Mouse (Mus musculus) liver, embryonic 14.5 days (tissue): ENCODE results near the gene Rsph9. TPM values are rescaled to one million over a fixed set of nuclear protein-coding genes. Genes with fewer than 3 reads are reported as not detected.

Source experiments
- ATAC-seq: fragments of 200-750 bp; cut with Nextera tagmentation; 2 replicates; pipeline ENCODE4 v1.8.0; 2017; ENCODE audit warnings: moderate number of reproducible peaks, mild to moderate bottlenecking, moderate library complexity; ENCODE audit not compliant: insufficient read depth
- DNase-seq, 3 experiments: peaks; one replicate each; pipeline ENCODE4 v3.0.0-alpha.2; 2012 to 2013; ENCODE audit warnings: low read depth in 3 of 3, low spot score in 3 of 3
- H3K27ac ChIP-seq: fragments of 300-500 bp; sonication (generic); 2 replicates; pipeline ENCODE4 v1.5.1; 2014; ENCODE audit warnings: moderate library complexity, mild to moderate bottlenecking, control low read depth, inconsistent platforms
- H3K27me3 ChIP-seq: fragments of 300-500 bp; sonication (generic); 2 replicates; pipeline ENCODE4 v1.6.1; 2014; ENCODE audit warnings: mild to moderate bottlenecking, low read length, moderate library complexity; ENCODE audit not compliant: control insufficient read depth, insufficient read depth
- H3K36me3 ChIP-seq: fragments of 300-500 bp; sonication (generic); replicated peaks from 2 replicates; pipeline ENCODE4 v1.6.1; 2014; ENCODE audit warnings: low read depth; ENCODE audit not compliant: control insufficient read depth, insufficient read depth
- H3K4me1 ChIP-seq, 2 experiments: fragments of 200-500 bp in 1 of 2; fragments of 300-500 bp in 1 of 2; sonication (generic) in 1 of 2; replicated peaks; 2 replicates each; pipeline ENCODE4 v1.6.1; 2012 to 2014; ENCODE audit warnings: antibody characterized with exemption in 1 of 2, inconsistent platforms in 1 of 2, low read length in 1 of 2; ENCODE audit not compliant: control insufficient read depth in 2 of 2, insufficient read depth in 2 of 2
- H3K4me2 ChIP-seq: fragments of 300-500 bp; sonication (generic); 2 replicates; pipeline ENCODE4 v1.6.1; 2014; ENCODE audit warnings: low read depth, mild to moderate bottlenecking, control low read depth, moderate library complexity
- H3K4me3 ChIP-seq, 2 experiments: fragments of 200-500 bp in 1 of 2; fragments of 300-500 bp in 1 of 2; sonication (generic) in 1 of 2; 2 replicates each; pipeline ENCODE4 v1.5.1; 2012 to 2014; ENCODE audit warnings: low read depth in 2 of 2, low read length in 2 of 2, mild to moderate bottlenecking in 2 of 2, control low read depth in 1 of 2, inconsistent platforms in 1 of 2, moderate library complexity in 1 of 2; ENCODE audit not compliant: insufficient read depth in 1 of 2
- H3K9ac ChIP-seq: fragments of 300-500 bp; sonication (generic); replicated peaks from 2 replicates; pipeline ENCODE4 v1.6.1; 2014; ENCODE audit warnings: mild to moderate bottlenecking, control low read depth, moderate library complexity
- H3K9me3 ChIP-seq: fragments of 300-500 bp; sonication (generic); 2 replicates; pipeline ENCODE4 v1.6.1; 2016; ENCODE audit warnings: low read length, mixed read lengths; ENCODE audit not compliant: control insufficient read depth
- CTCF ChIP-seq: IDR thresholded peaks from 2 replicates; pipeline ENCODE4 v1.5.1; 2016; ENCODE audit warnings: antibody characterized with exemption, low read depth, control low read depth
- EP300 ChIP-seq: IDR thresholded peaks from 2 replicates; pipeline ENCODE4 v1.6.1; 2016; ENCODE audit warnings: antibody characterized with exemption, low read depth
- whole genome bisulfite sequencing: fragments of 180-500 bp; shearing (Covaris S2); extraction: QIAGEN DNeasy Blood & Tissue Kit; methylation state at CpG from one replicate; pipeline ENCODE4 v1.1.7; 2014; ENCODE audit not compliant: insufficient replicate concordance; 5-methylcytosine and 5-hydroxymethylcytosine counted together
- polyA plus RNA-seq, 2 experiments: library from polyadenylated mRNA; depleted of rRNA in 1 of 2; stranded (reverse) in 1 of 2; unstranded in 1 of 2; fragments of >200 nt; fragmentation: Nextera tagmentation in 1 of 2; extraction: Ambion mirVana in 1 of 2; gene quantifications; 2 replicates each; pipeline versions ENCODE4 v1.2.1 to v1.2.3; 2012 to 2014

The Rsph9 gene
- polyA plus RNA-seq, 2 experiments: 0.63 to 0.71 TPM

DNA sequence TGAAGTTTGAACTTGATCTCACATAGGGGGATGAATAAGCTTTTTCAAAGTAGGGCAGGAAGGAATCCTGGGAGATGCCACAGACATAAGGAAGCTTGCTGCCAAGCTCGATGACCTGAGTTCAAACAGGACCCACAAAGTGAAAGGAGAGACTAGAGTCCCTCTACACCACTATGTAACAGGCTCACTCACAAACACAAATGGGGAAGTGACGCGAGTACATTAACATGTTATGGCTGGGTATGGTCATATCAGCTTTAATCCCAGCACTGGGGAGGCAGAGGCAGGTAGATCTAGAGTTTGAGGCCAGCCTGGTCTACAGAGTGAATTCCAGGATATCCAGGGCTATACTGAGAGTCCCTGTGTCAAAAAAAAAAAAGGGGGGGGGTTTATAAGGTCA is 10.3 kb upstream of the Rsph9 start:
- Histone ChIP-seq H3K4me1 (peaks cover 33 to 45% of the 10 kb centered on the region in 2 experiments), H3K4me3 (no peak overlapping the region), H3K36me3 (peaks cover 11% of the 10 kb centered on the region), H3K4me2 (no peak overlapping the region), H3K27ac (peak overlapping the region; percentile 8; the same call in 1 of the 2 replicates), H3K27me3 (no peaks in the 10 kb centered on the region), H3K9me3 (no peaks in the 10 kb centered on the region), H3K9ac (no peak overlapping the region)
- DNase-seq (no peak), ATAC-seq (no peak)
- 77% methylated on average over 3 of the region's 3 CpGs for WGBS
- TF ChIP-seq CTCF (no peak), EP300 (no peak)

DNA sequence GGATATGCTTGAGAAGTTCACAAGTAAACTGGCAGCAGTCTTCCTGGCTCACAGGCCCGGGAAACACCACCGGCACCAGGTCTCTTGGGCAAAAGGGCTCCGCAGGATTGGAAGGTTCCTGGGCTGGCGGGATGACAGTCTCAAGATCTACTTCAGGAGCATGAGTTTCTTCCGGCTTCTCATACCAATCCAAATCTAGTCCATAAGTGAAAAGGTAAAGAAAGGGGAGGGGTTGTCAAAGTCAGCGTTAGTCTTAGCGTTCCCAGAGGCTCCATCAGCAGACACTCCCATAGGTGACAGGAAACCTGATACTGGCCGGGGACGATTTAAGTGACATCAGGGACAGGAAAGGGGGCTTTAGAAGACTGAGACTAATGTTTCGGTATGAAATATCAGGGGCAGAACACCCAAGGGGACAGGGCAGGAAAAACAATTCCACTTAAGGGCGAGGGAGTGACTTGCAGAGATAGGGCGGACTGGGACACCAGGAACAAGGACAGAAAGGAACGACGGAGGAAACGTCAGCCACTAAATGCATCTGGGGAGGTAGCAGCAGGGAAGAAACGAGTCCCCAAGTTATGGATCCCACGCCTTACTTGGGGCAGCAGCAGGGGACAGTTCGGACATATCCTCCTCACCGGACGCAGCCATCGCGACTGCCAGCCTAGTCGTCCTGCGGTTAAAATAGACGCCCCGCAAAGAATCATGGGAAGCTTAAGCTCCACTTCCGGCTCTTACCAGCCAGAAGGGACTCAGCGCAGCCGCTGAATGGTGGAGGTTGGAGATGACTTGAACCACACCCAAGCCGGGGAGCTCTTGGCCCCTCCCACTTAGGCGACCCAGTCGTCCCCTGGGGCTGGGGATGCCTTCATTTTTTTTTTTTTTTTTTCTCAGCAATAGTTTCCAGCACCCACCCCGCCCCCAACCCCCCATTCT is 9.1 kb upstream of the Rsph9 start, which contains the start of gene Mad2l1bp:
Gene Mad2l1bp, minus strand, starts transcription at position 707 of the 936 bp plus-strand sequence.
- H3K9ac ChIP-seq: peak within 1 kb of the TSS; percentile 94
- 4% methylated on average over 33 of the region's 33 CpGs for WGBS
- peak; percentile 92 to 94 (median 93) for DNase-seq
- peak within 1 kb of the TSS; percentile 86 for H3K27ac ChIP-seq
- peaks cover 24 to 34% of the 10 kb centered on the region in 2 experiments for H3K4me1 ChIP-seq
- H3K9me3 ChIP-seq: no peaks in the 10 kb centered on the region
- peak within 1 kb of the TSS; percentile 95 to 98 for H3K4me3 ChIP-seq
- peak; percentile 36; the same call in 1 of the 2 replicates for TF ChIP-seq EP300
- no peak for TF ChIP-seq CTCF
- H3K27me3 ChIP-seq: no peaks in the 10 kb centered on the region
- peak; percentile 81 for ATAC-seq
- H3K4me2 ChIP-seq: peak within 1 kb of the TSS; percentile 83
- peaks cover 22% of the 10 kb centered on the region for H3K36me3 ChIP-seq

DNA sequence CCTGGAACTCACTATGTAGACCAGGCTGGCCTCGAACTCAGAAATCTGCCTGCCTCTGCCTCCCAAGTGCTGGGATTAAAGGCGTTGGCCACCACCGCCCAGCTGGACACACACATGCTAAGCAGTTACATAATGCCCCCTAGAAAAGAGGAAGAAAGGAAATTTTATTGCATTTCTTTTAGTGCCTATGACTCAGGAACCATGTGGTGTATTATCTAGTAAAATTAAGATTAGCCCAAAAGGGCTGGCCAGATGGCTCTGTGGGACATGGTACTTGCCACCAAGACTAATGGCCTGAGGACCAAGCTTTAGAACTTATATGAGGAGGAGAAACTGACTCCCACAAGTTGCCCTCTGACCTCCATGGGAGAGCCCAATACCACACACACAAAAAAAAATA is 4.1 kb downstream of the Rsph9 start:
- H3K9me3 ChIP-seq: no peaks in the 10 kb centered on the region
- ATAC-seq (no peak), DNase-seq (no peak)
- no peaks in the 10 kb centered on the region for H3K27me3 ChIP-seq
- WGBS: 63% methylated on average over 3 of the region's 3 CpGs
- no peak overlapping the region for H3K4me3 ChIP-seq
- no peak overlapping the region for H3K27ac ChIP-seq
- H3K4me1 ChIP-seq: peaks cover 17 to 25% of the 10 kb centered on the region in 2 experiments
- no peak for TF ChIP-seq CTCF
- H3K9ac ChIP-seq: no peak overlapping the region
- H3K36me3 ChIP-seq: peaks cover 2% of the 10 kb centered on the region; the same call in 1 of the 2 replicates
- H3K4me2 ChIP-seq: no peak overlapping the region

DNA sequence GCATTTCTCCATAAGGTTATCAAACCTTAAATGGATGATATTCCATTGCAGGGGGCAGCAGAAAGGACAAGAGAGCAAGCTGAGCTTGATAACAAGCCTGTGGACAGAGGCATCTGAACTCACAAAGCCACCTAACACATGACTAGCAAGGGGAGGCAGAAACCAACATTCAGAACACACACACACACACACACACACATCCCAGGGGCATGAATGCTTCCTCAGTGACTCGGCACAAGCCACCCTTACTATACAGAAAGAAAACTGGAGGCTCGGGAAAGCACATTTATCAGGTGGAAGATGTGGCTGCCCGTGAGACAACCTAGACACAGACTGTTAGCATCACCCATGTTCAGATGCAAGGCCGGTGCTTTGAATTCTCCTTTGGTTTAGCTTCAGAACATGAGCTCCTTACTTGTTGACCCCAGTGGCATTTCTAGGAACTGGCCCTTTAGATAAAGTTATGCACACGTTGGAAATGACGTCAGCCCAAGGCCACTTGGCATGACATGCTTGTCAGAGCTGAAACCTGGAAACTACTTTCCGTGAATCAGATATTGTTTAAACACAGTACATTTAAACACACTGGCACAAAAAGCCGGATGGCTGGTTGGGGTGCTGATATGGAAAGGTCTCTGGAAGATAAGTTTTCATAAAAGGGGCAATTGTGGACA is 5.3 kb downstream of the Rsph9 start:
- 19% methylated on average over 8 of the region's 8 CpGs for WGBS
- ATAC-seq (peak; percentile 61; the same call in 1 of the 2 replicates), DNase-seq (peak in 2 of 3 experiments; percentile 42 to 72)
- no peak overlapping the region for H3K4me3 ChIP-seq
- H3K36me3 ChIP-seq: no peaks in the 10 kb centered on the region
- H3K27me3 ChIP-seq: no peaks in the 10 kb centered on the region
- peaks cover 10 to 15% of the 10 kb centered on the region in 2 experiments for H3K4me1 ChIP-seq
- no peak overlapping the region; the same call in 1 of the 2 replicates for H3K9ac ChIP-seq
- no peak overlapping the region for H3K4me2 ChIP-seq
- no peak for TF ChIP-seq CTCF
- TF ChIP-seq EP300: no peak
- no peak overlapping the region for H3K27ac ChIP-seq
- H3K9me3 ChIP-seq: no peaks in the 10 kb centered on the region

DNA sequence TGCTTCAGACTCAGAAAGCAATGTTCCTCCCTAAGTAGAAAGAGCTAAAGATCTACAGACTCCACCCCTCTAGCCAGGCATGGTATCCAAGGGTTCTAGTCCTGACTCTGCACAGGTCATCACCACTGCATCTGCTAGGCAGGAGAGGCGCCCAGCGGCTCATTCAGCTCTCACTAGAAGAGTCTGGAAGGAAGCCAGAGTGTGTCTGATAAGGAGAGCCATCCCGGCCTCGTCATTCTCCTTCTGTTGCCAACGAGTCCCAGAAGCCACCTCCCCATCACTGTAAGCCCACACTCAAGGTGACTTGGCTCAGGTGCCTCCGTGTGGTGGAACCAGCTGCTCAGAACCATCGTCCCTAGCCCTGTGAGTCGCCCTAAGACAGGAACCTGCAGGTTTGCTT is 11.2 kb downstream of the Rsph9 start:
- Histone ChIP-seq H3K9ac (no peak overlapping the region), H3K4me1 (0 out of 4 replicates have a peak, but pooled peaks cover 0 to 4% of the 10 kb centered on the region in 2 experiments), H3K4me3 (no peak overlapping the region), H3K27ac (no peak overlapping the region), H3K4me2 (no peak overlapping the region), H3K36me3 (peaks cover 5% of the 10 kb centered on the region), H3K9me3 (no peaks in the 10 kb centered on the region), H3K27me3 (no peaks in the 10 kb centered on the region)
- DNase-seq (no peak), ATAC-seq (peak; percentile 34; the same call in 1 of the 2 replicates)
- 36% methylated on average over 8 of the region's 8 CpGs for WGBS
- TF ChIP-seq EP300: no peak
- TF ChIP-seq CTCF: no peak
